Mouse (Mus musculus): ENCODE measurements around the gene Zyg11a. TPM values are rescaled to one million over a fixed set of nuclear protein-coding genes. Genes with fewer than 3 reads are reported as not detected.
"Not testable (repeated sequence)": the region's sequence is repeated elsewhere in the genome, so short reads cannot be mapped to it uniquely, and the experiment has no call there.

The Zyg11a gene
- polyA plus RNA-seq, 2 experiments, result 0.14 to 0.45 TPM

DNA sequence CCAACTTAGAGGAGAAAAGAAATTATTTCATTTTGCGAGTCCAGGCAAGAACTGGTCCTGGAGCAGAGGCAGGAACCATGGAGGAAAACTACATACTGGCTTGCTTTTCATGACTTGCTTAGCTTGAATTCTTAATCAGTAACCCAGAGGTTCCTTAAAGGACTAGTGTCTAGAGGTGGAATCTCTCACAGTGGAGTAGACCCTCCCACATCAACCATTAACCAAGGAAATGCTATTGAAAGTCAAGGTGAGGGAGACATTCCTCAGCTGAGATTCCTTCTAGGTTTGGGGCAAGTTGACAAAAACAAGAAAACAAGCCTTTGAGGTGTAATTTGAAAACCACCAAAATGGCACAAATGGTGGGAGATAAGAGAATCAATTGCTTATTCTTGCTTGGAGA is 73.0 kb downstream of the Zyg11a start, which contains the start of gene Scp2:
Gene Scp2 (minus strand): TSS at position 119 of the 400 bp plus-strand sequence.
- Histone ChIP-seq H3K4me1 (replicated peaks; ENCODE audit: control insufficient read depth in 2 of 2, insufficient read depth in 2 of 2, low read length in 1 of 2) (no peaks in the 10 kb centered on the region), H3K4me2 (ENCODE audit: low read depth) (no peak within 1 kb of the TSS), H3K36me3 (replicated peaks; ENCODE audit: control insufficient read depth, insufficient read depth, low read depth) (no peaks in the 10 kb centered on the region), H3K9ac (replicated peaks) (no peak within 1 kb of the TSS), H3K27me3 (ENCODE audit: control insufficient read depth, insufficient read depth, low read length) (no peaks in the 10 kb centered on the region), H3K27ac (no peak within 1 kb of the TSS), H3K9me3 (ENCODE audit: control insufficient read depth, low read length) (no peaks in the 10 kb centered on the region), H3K4me3 (ENCODE audit: insufficient read depth in 1 of 2, low read depth in 2 of 2, low read length in 2 of 2) (no peak within 1 kb of the TSS)
- DNase-seq (ENCODE audit: low read depth in 3 of 3, low spot score in 3 of 3) (no peak), ATAC-seq (ENCODE audit: insufficient read depth) (no peak)
- WGBS (ENCODE audit: insufficient replicate concordance), result 71% methylated on average over 1 of the region's 1 CpGs
- TF ChIP-seq EP300 (IDR thresholded peaks at IDR 0.05; ENCODE audit: low read depth) (no peak), CTCF (IDR thresholded peaks at IDR 0.05; ENCODE audit: low read depth) (no peak)

DNA sequence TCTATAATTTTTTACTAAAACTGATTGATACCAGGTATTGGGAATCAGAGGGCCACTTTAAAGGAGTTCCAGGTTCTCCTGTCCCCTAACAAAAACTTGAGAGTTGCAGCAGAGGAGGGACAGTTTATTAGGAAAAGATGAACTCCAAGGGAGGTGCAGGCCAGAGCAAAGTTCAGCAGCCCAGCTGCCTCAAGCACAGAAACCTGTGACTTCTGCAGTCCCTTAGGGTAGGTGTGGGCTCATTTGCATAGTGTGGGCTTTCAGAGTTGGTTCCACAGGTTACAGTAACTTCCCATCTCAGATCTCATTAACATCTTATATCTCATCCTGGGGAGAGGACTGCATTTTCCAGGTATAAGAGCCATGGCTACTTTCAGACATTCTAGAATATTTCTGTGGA is 74.1 kb downstream of the Zyg11a start:
- Histone ChIP-seq H3K4me3 (ENCODE audit: insufficient read depth in 1 of 2, low read depth in 2 of 2, low read length in 2 of 2) (no peak overlapping the region), H3K4me2 (ENCODE audit: low read depth) (no peak overlapping the region), H3K36me3 (replicated peaks; ENCODE audit: control insufficient read depth, insufficient read depth, low read depth) (no peaks in the 10 kb centered on the region), H3K27ac (no peak overlapping the region), H3K4me1 (replicated peaks; ENCODE audit: control insufficient read depth in 2 of 2, insufficient read depth in 2 of 2, low read length in 1 of 2) (no peaks in the 10 kb centered on the region), H3K9me3 (ENCODE audit: control insufficient read depth, low read length) (no peaks in the 10 kb centered on the region), H3K27me3 (ENCODE audit: control insufficient read depth, insufficient read depth, low read length) (no peaks in the 10 kb centered on the region), H3K9ac (replicated peaks) (no peak overlapping the region)
- DNase-seq (ENCODE audit: low read depth in 3 of 3, low spot score in 3 of 3) (no peak), ATAC-seq (ENCODE audit: insufficient read depth) (no peak)
- TF ChIP-seq CTCF (IDR thresholded peaks at IDR 0.05; ENCODE audit: low read depth) (no peak), EP300 (IDR thresholded peaks at IDR 0.05; ENCODE audit: low read depth) (no peak)

DNA sequence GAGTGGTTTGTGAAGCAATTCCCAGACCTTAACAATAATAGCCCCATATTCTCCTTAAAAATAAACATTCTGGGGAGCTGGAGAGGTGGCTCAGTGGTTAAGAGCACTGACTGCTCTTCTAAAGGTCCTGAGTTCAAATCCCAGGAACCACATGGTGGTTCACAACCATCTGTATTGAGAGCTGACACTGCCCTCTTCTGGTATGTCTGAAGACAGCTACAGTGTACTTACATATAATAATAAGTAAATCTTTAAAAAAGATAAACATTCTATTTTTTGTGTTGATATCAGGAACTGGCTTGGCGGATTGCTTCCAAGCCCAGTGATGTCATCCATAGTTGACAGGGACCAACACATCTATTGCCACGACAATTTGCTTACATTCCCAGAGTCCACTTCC is 74.7 kb downstream of the Zyg11a start:
- peak; percentile 19; the same call in 1 of the 2 replicates for TF ChIP-seq CTCF (IDR thresholded peaks at IDR 0.05; ENCODE audit: low read depth)
- 62% methylated on average over 2 of the region's 2 CpGs for WGBS (ENCODE audit: insufficient replicate concordance)
- H3K4me3 ChIP-seq (ENCODE audit: insufficient read depth in 1 of 2, low read depth in 2 of 2, low read length in 2 of 2); H3K9ac ChIP-seq (replicated peaks); H3K4me1 ChIP-seq (replicated peaks; ENCODE audit: control insufficient read depth in 2 of 2, insufficient read depth in 2 of 2, low read length in 1 of 2); H3K9me3 ChIP-seq (ENCODE audit: control insufficient read depth, low read length); ATAC-seq (ENCODE audit: insufficient read depth); H3K27me3 ChIP-seq (ENCODE audit: control insufficient read depth, insufficient read depth, low read length); H3K36me3 ChIP-seq (replicated peaks; ENCODE audit: control insufficient read depth, insufficient read depth, low read depth); DNase-seq (ENCODE audit: low read depth in 3 of 3, low spot score in 3 of 3); H3K27ac ChIP-seq; H3K4me2 ChIP-seq (ENCODE audit: low read depth): not testable (repeated sequence)

DNA sequence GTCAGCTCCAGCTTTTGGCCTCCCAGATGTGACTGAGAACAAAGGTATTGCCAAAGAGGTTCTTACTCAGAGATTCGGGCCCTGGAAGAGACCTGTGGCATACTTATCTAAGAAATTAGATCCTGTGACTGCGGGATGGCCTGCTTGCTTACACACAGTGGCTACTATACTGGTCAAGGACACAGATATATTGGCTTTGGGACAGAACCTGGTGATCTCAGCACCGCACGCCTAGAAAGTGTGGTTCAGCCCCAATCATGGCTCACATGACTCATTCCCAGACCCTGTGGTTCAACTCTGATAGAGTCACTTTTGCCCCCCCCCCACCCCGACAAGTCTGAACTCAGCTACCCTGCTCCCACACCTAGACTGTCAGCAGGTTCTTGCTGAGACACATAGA is 80.9 kb downstream of the Zyg11a start:
- Histone ChIP-seq H3K4me3 (ENCODE audit: insufficient read depth in 1 of 2, low read depth in 2 of 2, low read length in 2 of 2) (no peak overlapping the region), H3K27ac (no peak overlapping the region), H3K4me2 (ENCODE audit: low read depth) (no peak overlapping the region), H3K9me3 (ENCODE audit: control insufficient read depth, low read length) (no peaks in the 10 kb centered on the region), H3K9ac (replicated peaks) (no peak overlapping the region), H3K36me3 (replicated peaks; ENCODE audit: control insufficient read depth, insufficient read depth, low read depth) (no peaks in the 10 kb centered on the region), H3K4me1 (replicated peaks; ENCODE audit: control insufficient read depth in 2 of 2, insufficient read depth in 2 of 2, low read length in 1 of 2) (no peaks in the 10 kb centered on the region), H3K27me3 (ENCODE audit: control insufficient read depth, insufficient read depth, low read length) (no peaks in the 10 kb centered on the region)
- DNase-seq (ENCODE audit: low read depth in 3 of 3, low spot score in 3 of 3), result no peak
- TF ChIP-seq EP300 (IDR thresholded peaks at IDR 0.05; ENCODE audit: low read depth) (no peak), CTCF (IDR thresholded peaks at IDR 0.05; ENCODE audit: low read depth) (no peak)
- no peak for ATAC-seq (ENCODE audit: insufficient read depth)
- WGBS (ENCODE audit: insufficient replicate concordance), result 62% methylated on average over 5 of the region's 5 CpGs

Other genes with a start within 250 kb of the Zyg11a start
- 0.03 TPM in 2 replicates for gene Slc1a7, start 249.7 kb downstream of the Zyg11a start, polyA plus RNA-seq (2012; rRNA removed)
- gene Slc1a7, start 249.7 kb downstream of the Zyg11a start, polyA plus RNA-seq (2014; fragmentation: Nextera tagmentation; extraction: Ambion mirVana), result not detected in 2 replicates
- 0.66 and 0.69 TPM in 2 replicates for gene Podn, start 121.6 kb downstream of the Zyg11a start, polyA plus RNA-seq (2012; rRNA removed)
- 0.18 and 0.25 TPM in 2 replicates for gene Podn, start 121.6 kb downstream of the Zyg11a start, polyA plus RNA-seq (2014; fragmentation: Nextera tagmentation; extraction: Ambion mirVana)
- gene Scp2, start 73.0 kb downstream of the Zyg11a start, polyA plus RNA-seq (2012; rRNA removed), result 118 and 195 TPM in 2 replicates
- gene Scp2, start 73.0 kb downstream of the Zyg11a start, polyA plus RNA-seq (2014; fragmentation: Nextera tagmentation; extraction: Ambion mirVana), result 311 and 314 TPM in 2 replicates
- gene Echdc2, start 52.6 kb downstream of the Zyg11a start, polyA plus RNA-seq (2012; rRNA removed), result 10.1 and 11.1 TPM in 2 replicates
- gene Echdc2, start 52.6 kb downstream of the Zyg11a start, polyA plus RNA-seq (2014; fragmentation: Nextera tagmentation; extraction: Ambion mirVana), result 12.7 and 13.5 TPM in 2 replicates
- gene Zyg11b, start 83.0 kb upstream of the Zyg11a start, polyA plus RNA-seq (2012; rRNA removed), result 1.6 and 2.2 TPM in 2 replicates
- gene Zyg11b, start 83.0 kb upstream of the Zyg11a start, polyA plus RNA-seq (2014; fragmentation: Nextera tagmentation; extraction: Ambion mirVana), result 2.3 and 3.2 TPM in 2 replicates
- gene Coa7, start 110.1 kb upstream of the Zyg11a start, polyA plus RNA-seq (2012; rRNA removed), result 9.3 and 11.0 TPM in 2 replicates
- 26.4 and 29.1 TPM in 2 replicates for gene Coa7, start 110.1 kb upstream of the Zyg11a start, polyA plus RNA-seq (2014; fragmentation: Nextera tagmentation; extraction: Ambion mirVana)
- 0.14 and 0.20 TPM in 2 replicates for gene Shisal2a, start 165.3 kb upstream of the Zyg11a start, polyA plus RNA-seq (2012; rRNA removed)
- gene Shisal2a, start 165.3 kb upstream of the Zyg11a start, polyA plus RNA-seq (2014; fragmentation: Nextera tagmentation; extraction: Ambion mirVana), result 0.29 TPM in 1 of 2 replicates, not detected in the other
- gene Gpx7, start 188.9 kb upstream of the Zyg11a start, polyA plus RNA-seq (2012; rRNA removed), result 5.8 and 6.6 TPM in 2 replicates
- gene Gpx7, start 188.9 kb upstream of the Zyg11a start, polyA plus RNA-seq (2014; fragmentation: Nextera tagmentation; extraction: Ambion mirVana), result 7.6 and 8.2 TPM in 2 replicates
- gene Tut4, start 241.4 kb upstream of the Zyg11a start, polyA plus RNA-seq (2012; rRNA removed), result 22.3 and 29.7 TPM in 2 replicates
- gene Tut4, start 241.4 kb upstream of the Zyg11a start, polyA plus RNA-seq (2014; fragmentation: Nextera tagmentation; extraction: Ambion mirVana), result 11.3 and 11.7 TPM in 2 replicates

Data from liver, embryonic 14.5 days (tissue).